Mouse (Mus musculus) thymus, postnatal 0 days (tissue): ENCODE data around the gene Gm10188. TPM values are rescaled to one million over a fixed set of nuclear protein-coding genes. Genes with fewer than 3 reads are reported as not detected.

Experiments used
- DNase-seq: peaks from one replicate; pipeline ENCODE4 v3.0.0-alpha.2; 2015; ENCODE audit warnings: low spot score
- polyA plus RNA-seq: library from polyadenylated mRNA; unstranded; fragments of >200 nt; fragmentation: Nextera tagmentation; extraction: Ambion mirVana; gene quantifications from 2 replicates; pipeline ENCODE4 v1.2.1, GENCODE M21; 2015

Gm10188 gene
- polyA plus RNA-seq, 1 experiment from 2014 or later = not detected

DNA sequence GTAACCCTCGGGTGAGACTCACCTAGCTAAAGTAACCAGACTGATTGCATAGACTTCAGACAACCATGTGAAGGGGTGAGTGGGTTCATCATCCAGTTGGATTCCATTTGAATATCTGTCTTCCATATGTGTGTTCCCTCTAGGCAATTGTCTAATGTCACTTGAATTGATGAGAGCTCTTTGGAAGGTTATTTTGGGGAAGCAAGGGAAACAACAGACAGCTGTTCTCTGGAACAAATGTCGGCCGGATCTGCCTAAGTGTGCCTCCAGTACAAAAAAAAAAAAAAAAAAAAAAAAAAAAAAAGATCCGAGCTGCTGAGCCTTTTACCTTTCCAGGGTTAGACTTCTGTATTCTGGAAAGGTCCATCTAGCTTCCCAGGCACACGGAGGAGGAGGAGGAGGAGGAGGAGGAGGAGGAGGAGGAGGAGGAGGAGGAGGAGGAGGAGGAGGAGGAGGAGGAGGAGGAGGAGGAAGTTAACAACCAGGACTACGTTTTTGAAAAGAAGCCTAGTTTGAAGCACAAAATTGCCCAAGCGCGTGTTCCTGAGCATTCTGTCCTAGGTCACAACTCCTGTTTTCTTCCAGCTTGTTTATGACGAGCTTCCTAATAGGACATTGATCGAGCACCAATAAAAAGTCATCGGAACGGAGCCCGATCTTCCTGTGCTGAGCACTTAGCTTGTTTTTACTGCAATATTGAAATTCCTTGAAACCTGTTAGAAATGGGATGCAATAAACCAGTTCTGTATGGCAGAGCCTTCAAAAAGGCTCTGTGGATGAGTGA lies 3.1 kb downstream of the Gm10188 start:
- no peak for DNase-seq

DNA sequence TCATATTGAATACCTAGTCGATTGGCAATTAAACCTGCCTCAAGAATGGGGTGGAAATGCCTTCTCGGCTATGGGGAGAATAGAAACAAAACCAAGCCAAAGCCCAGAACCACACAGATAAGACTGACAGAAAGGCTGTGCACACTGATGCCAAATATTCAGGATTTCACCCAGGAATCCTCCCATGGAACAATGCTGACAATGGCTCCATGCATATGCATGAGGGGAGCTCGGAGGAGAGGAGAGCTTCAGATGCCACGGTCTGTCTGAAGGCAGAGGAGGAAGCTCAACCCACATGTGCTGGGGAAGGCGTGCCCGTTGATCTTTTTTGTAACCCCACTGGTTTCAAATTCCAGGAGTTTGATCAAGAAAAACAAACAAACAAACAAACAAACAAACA lies 7.4 kb downstream of the Gm10188 start:
- no peak for DNase-seq

DNA sequence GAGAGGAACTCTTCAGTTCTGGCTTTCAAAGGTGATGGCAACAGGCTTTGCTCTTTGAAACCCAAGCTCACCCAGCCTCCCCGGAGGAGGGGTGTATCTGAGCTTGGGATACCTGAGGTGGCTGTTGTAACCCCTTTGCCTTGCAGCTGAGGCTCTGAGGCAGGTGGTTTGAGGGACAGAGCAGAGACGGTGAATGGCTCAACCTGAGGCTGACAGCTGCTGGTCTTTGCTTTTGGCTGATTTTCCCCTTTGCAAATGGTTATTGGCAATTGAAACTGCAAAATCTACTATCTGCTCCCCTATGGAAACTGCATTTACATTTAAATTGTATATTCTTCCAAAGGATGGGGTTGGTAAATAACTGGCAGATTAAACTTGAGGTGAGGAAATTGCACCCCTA lies 7.9 kb downstream of the Gm10188 start:
- DNase-seq = no peak

GRCm38 (mm10) chr1:132216276-132216675 lies 13.3 kb downstream of the Gm10188 start:
- no peak for DNase-seq

DNA sequence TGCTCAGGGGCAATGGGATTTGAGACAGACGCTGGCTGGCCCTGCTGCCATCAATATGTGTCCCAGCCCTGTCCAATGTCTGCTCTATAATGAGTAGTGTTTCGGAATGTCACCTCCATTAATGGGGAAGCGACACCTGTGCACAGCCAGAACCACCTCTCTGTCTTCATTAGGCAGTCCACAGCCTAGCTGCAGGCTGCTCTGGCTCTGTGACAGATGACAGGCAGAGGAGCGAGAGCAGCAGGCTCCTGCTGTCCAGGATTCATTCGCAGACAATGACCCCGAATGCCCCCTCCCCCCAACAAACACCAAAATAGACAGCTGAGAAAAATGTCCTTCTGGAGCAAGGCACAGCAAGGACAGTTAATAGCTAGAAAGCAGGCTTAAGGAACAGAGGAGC lies 16.5 kb downstream of the Gm10188 start:
- no peak for DNase-seq

GRCm38 (mm10) chr1:132212218-132212617 lies 17.3 kb downstream of the Gm10188 start:
- peak; percentile 18 for DNase-seq

DNA sequence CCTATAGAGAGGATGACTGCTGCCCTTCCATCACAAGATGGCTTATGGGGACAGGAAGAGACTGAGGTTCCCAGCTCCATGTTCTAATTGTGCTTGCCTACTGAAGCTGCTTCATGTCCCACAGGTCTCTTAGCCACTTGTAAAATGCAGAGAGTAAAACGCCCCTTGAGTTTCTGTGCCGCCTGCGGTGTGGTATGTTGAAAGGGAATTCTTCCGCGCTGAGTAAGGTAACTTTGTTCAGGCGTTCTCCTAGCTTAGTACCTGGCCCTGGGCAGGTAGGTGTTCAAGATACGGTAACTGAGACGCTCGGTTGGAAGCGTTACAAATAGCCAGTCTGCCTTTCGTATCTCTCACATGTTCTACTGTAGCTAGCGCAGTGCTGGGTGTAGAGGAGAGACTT lies 17.9 kb downstream of the Gm10188 start:
- DNase-seq = no peak

DNA sequence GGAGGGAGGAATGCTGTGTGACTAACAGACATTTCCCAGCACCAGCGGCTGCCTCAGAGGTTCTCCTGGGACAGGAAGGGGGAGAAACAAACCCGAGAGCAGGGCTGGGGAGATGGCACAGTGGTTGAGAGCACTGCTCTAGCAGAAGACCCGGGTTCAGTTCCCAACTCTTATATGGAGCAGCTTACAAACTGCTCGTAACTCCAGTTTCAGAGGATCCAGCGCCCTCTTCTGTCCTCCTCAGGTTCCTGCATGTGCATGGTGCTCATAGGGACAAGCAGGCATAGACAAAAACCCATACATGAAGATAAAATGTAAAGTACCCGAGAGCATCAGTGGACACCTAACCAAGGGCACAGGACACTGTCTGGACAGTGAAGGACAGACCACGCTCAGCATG lies 18.6 kb downstream of the Gm10188 start:
- peak; percentile 28 for DNase-seq

DNA sequence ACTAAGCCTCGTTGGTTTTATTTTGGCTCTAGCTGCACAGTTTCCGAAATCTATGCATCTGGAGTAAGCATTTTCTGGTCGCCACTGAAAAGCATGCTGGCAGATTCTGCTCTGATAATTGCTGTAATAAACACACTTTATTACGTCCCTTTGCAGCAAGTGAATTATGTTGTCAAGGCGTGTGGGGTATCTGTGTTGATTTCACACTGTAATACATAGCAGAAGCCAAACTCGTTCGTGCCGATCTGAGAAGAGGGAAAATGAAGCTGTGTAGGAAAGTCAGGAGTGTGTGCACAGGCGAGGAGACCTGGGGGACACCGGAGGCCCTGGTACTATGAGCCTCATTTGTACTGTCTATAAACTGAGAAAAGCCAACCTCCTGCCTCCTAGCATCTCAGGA lies 20.2 kb downstream of the Gm10188 start:
- DNase-seq = no peak

DNA sequence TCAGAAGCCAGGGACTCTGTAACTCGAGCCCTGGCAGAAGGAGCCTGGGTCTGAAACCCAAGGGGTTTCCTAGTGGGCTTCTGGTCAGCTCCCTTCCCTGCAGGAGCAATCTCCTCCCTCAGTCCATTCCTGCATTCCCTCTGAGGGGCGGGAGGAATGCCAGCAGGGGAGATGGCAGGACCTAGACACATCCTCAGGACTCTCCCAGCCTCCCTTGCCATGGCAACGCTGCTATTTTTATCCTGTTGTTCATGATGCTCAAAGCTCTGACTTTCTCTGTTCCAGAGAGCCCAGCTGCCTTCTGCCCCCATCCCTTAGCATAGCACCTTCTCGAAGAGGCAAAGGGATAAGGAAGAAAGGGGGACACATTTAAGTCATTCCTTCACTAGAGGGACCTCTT lies 21.4 kb downstream of the Gm10188 start:
- no peak for DNase-seq

- DNase-seq = no peak
These were observed 22.7 kb downstream of the Gm10188 start for GRCm38 (mm10) chr1:132206828-132207227.

DNA sequence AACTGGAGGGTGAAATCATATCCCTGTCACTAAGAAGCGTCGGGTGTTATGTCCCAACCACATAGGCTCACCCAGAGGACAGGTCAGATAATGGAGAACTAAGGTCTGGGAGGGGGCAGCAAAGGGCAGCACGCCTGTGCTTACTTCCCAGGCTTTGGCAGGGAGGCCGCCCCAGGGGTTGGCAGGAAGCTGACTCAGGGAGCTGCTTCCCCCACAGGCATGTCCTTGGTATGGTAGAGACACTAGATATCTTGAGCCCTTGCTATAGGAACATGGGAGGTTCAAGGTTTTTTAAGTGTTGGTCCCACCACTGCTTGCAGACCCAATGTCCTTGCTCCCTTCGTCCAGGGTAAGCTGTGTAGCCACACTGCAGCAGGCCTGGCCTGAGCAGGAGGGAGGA lies 23.6 kb downstream of the Gm10188 start:
- no peak for DNase-seq

DNA sequence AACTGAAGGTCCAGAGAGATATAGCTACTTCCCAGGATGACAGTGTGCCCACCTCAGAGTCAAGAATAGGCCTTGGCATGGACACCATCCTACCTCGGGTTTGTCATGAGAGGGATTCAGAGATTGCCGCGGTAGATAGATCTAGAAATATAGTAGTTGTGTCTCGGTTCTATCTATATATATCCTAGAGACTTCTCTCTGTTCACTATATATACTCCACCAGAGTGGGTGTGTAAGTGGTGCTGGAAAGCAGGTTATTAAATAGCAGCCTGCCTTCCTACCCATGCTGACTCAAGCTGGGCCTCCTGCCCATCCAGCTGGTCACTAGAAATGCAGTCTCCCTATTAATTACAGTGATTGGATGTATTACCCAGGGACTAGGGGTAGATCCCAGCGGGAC lies 26.8 kb downstream of the Gm10188 start:
- no peak for DNase-seq

GRCm38 (mm10) chr1:132201936-132202335 lies 27.6 kb downstream of the Gm10188 start:
- no peak for DNase-seq

- no peak for DNase-seq
These were observed 28.1 kb downstream of the Gm10188 start for GRCm38 (mm10) chr1:132201511-132201860.

DNA sequence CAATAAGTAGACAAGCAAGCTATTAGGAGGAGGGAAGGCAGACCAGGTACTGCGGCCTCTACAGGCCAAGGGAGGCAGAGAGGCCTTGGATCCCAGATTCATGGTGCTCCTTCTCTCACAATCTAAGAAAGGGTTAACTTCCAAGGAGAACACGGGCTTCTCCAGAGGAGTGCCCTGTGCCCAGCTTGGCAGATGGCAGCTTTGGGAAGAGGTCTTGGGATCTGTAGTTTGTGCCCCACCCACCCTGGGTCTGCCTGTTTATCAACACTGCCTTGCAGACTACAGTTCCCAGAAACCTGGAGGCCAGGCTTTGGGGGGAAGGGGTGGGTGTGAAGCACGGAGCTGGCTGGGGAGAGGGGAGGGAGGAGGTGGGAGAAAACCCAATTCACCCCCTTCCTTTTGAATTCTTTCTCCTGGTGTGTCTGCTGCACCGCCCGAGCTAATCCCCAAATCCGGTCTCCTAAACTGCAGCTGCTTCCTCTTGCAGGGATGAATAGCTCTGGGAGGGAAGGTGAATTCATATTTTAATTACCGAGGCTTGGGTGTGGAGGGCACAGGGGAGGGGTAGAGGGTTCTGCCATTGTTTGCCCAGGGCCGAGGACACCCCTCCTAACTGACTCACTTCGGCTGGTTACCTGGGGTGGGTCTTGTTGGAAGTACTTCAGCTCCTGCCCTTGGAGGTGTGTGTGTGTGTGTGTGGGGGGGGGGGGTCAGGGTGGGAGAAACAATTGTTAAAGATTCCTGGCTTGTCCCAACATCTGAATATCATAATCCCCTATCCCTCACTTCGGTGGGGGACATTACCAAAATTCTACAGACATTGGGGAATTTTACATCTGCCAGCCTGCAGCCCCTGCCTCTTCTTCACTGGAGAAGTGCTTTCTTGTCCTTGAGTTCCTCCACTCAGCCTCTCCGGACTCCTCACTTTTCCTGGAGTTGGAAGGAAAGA lies 28.7 kb downstream of the Gm10188 start:
- no peak for DNase-seq

DNA sequence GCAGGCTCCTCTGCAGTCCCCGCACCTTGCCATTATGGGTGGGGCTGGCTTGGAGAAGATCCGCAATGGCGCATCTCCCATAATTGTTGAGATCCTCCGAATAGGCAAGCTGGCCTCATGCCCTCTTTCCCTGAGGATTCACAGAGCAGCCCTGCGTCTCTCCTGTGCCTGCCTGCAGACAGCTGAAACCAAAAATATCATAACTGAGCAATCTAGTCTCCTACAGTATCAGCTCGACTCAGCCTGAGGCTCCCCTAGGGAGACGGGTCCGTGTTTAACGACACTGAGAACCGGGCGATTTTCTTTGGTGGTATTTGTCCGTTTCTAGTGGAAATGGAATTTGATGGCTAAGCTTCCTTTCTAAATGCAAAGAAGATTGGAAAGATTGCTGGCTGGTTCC lies 29.6 kb downstream of the Gm10188 start:
- DNase-seq = no peak

DNA sequence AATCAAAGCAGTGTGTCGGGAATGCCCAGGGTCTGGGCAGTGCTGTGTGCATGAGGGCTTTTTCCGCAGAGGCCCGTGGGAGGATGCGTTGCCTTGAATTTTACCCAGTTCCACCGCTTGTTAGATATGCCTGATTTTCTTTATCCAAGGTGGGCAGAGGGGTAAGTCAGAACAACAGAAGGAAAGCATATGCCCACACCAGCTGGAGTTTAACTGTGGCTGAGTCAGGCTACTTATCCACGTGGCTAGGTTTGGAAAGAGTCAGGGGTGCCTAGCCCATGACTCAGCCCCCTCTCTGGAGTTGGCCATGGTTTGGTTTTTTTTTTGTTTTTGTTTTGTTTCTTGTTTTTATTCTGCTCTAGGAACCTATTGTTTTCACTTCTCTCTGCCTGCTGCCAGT lies 30.3 kb downstream of the Gm10188 start:
- DNase-seq = no peak

GRCm38 (mm10) chr1:132198401-132199071 lies 31.0 kb downstream of the Gm10188 start:
- no peak for DNase-seq

DNA sequence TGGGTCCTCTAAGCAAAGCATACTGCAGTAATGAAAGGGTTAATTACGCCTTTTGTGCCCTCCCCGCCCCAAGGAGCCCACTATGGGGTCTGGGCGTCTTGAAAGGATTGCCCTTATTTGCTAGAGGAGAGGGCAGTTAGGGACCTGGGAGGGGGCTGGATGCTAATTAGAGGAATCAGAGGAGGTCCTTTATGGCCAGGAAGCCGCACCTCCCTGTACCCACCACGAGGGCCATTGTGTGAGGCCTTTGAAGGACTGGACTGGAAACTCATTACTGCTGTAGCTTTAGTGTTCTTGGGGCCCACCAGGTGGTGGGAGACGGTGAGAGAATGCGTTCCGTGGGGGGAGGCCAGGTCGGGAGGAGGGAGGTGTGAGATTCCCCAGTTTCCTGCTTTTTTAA lies 31.9 kb downstream of the Gm10188 start:
- no peak for DNase-seq

- no peak for DNase-seq
These were observed 33.2 kb downstream of the Gm10188 start for GRCm38 (mm10) chr1:132196337-132196736.

DNA sequence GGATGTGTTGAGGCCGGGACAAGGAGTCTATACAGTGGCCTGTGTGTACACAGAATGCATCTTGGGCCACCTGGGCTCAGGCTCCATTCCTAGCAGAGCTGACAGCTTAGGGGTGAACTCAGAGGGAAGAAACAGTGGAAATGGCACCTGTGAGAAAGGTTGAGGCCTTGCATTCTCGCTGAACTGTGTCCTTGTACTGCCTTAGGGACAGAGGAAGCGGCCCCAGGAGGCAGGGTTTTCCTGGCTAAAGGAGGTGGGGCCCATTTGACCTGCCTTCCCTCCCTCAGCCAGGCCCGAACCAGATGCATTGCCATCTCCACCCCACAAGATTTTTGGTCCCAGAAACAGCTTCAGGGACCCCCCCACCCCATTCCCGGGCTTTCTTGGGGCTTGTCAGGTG lies 33.9 kb downstream of the Gm10188 start:
- no peak for DNase-seq
